Mouse (Mus musculus): ENCODE data around the gene Tmem200c. TPM values are rescaled to one million over a fixed set of nuclear protein-coding genes. Genes with fewer than 3 reads are reported as not detected.

Tmem200c gene
- polyA plus RNA-seq, 1 experiment from 2014 or later, result 1.3 TPM

DNA sequence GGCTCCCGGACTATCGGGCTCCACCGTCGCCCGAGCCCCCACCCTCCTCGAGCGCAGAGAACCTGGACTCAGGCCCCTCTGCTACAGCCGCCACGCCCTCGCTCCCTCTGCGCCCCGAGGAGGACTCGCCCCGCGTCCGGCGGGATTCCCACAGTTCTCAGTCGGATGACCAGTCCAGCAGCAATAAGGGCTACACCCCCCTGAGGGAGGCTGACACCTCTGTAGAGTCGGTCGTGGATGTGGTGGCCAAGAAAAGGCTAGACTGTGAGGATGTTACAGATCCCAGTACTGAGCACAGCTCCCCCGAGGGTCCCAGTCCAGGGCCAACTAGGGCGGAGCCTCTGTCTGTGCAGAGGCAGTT lies 15.4 kb downstream of the Tmem200c start:
- Histone ChIP-seq H3K9ac (ENCODE audit: low read length) (peak overlapping the region; percentile 30; the same call in 1 of the 2 replicates), H3K4me2 (ENCODE audit: low read depth, severe bottlenecking) (peak overlapping the region; percentile 97), H3K27ac (replicated peaks; ENCODE audit: low read depth, low read length) (no peak overlapping the region), H3K4me1 (ENCODE audit: control insufficient read depth, insufficient read depth, low read length) (peaks cover 15% of the 10 kb centered on the region), H3K4me3 (ENCODE audit: low read depth, low read length) (peak overlapping the region; percentile 51), H3K27me3 (ENCODE audit: control insufficient read depth, insufficient read depth, low read length) (peaks cover 40% of the 10 kb centered on the region), H3K9me3 (ENCODE audit: control insufficient read depth, low read length) (no peaks in the 10 kb centered on the region), H3K36me3 (ENCODE audit: control insufficient read depth, insufficient read depth, low read length) (no peaks in the 10 kb centered on the region)
- DNase-seq (ENCODE audit: low spot score), result no peak
- WGBS, result 4% methylated on average over 22 of the region's 22 CpGs
- peak; percentile 36 for ATAC-seq (ENCODE audit: insufficient number of reproducible peaks, low FRiP score, low TSS enrichment, low read depth)

GRCm38 (mm10) chr17:68845931-68846330 lies 19.5 kb downstream of the Tmem200c start:
- Histone ChIP-seq H3K4me2 (ENCODE audit: low read depth, severe bottlenecking) (no peak overlapping the region), H3K4me1 (ENCODE audit: control insufficient read depth, insufficient read depth, low read length) (peaks cover 9% of the 10 kb centered on the region; the same call in 1 of the 2 replicates), H3K27me3 (ENCODE audit: control insufficient read depth, insufficient read depth, low read length) (peaks cover 13% of the 10 kb centered on the region), H3K9me3 (ENCODE audit: control insufficient read depth, low read length) (no peaks in the 10 kb centered on the region), H3K27ac (replicated peaks; ENCODE audit: low read depth, low read length) (no peak overlapping the region), H3K9ac (ENCODE audit: low read length) (no peak overlapping the region), H3K36me3 (ENCODE audit: control insufficient read depth, insufficient read depth, low read length) (no peaks in the 10 kb centered on the region), H3K4me3 (ENCODE audit: low read depth, low read length) (no peak overlapping the region)
- no peak for DNase-seq (ENCODE audit: low spot score)
- 87% methylated on average over 5 of the region's 5 CpGs for WGBS
- ATAC-seq (ENCODE audit: insufficient number of reproducible peaks, low FRiP score, low TSS enrichment, low read depth), result no peak

- Histone ChIP-seq H3K4me1 (ENCODE audit: control insufficient read depth, insufficient read depth, low read length) (no peaks in the 10 kb centered on the region), H3K27me3 (ENCODE audit: control insufficient read depth, insufficient read depth, low read length) (no peaks in the 10 kb centered on the region), H3K9me3 (ENCODE audit: control insufficient read depth, low read length) (no peaks in the 10 kb centered on the region), H3K27ac (replicated peaks; ENCODE audit: low read depth, low read length) (no peak overlapping the region), H3K9ac (ENCODE audit: low read length) (no peak overlapping the region), H3K4me3 (ENCODE audit: low read depth, low read length) (no peak overlapping the region), H3K36me3 (ENCODE audit: control insufficient read depth, insufficient read depth, low read length) (no peaks in the 10 kb centered on the region), H3K4me2 (ENCODE audit: low read depth, severe bottlenecking) (no peak overlapping the region)
- DNase-seq (ENCODE audit: low spot score), result no peak
- ATAC-seq (ENCODE audit: insufficient number of reproducible peaks, low FRiP score, low TSS enrichment, low read depth), result no peak
- WGBS, result 78% methylated on average over 6 of the region's 6 CpGs
Measured at GRCm38 (mm10) chr17:68848739-68849138, 22.3 kb downstream of the Tmem200c start.

DNA sequence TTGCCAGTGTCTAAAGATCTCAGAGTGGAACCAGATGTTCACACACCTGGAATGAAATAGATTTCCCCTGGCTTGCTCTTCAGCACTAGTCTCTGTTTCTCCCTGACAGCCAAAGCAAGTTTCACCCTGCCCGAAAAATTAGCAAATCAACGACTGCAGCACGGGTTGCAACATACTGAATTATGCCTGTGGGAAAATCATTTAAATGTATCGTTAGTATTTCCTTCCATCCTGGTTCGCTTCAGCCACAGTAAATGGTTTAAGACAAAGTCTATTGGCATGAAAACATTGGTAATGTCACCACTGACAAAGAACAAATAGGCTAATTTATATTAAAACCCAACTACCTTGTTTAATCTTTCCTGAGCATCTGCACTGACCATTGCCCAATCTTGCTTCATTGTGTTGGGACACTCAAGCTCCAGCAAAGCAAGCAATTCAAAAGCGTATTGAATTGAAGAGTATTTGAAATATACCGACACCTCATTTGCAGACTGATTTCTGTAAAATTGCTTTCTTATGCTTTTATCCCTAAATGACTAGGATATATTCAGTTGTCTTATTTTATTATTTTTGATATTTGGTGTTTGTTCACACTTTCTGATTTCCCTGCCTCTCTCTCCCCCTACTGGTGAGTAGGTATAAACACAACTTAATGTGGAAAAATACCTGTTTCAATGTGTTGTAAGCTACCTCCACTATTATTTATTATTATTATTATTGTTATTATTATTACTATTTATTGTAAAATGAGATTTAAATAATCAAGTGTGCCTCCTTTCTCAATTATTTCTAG lies 25.9 kb downstream of the Tmem200c start:
- H3K27me3 ChIP-seq (ENCODE audit: control insufficient read depth, insufficient read depth, low read length), result no peaks in the 10 kb centered on the region
- no peaks in the 10 kb centered on the region for H3K4me1 ChIP-seq (ENCODE audit: control insufficient read depth, insufficient read depth, low read length)
- H3K36me3 ChIP-seq (ENCODE audit: control insufficient read depth, insufficient read depth, low read length), result no peaks in the 10 kb centered on the region
- no peaks in the 10 kb centered on the region for H3K9me3 ChIP-seq (ENCODE audit: control insufficient read depth, low read length)
- no peak for DNase-seq (ENCODE audit: low spot score)
- no peak overlapping the region for H3K4me3 ChIP-seq (ENCODE audit: low read depth, low read length)
- H3K4me2 ChIP-seq (ENCODE audit: low read depth, severe bottlenecking), result no peak overlapping the region
- ATAC-seq (ENCODE audit: insufficient number of reproducible peaks, low FRiP score, low TSS enrichment, low read depth), result no peak
- no peak overlapping the region for H3K27ac ChIP-seq (replicated peaks; ENCODE audit: low read depth, low read length)
- 74% methylated on average over 7 of the region's 7 CpGs for WGBS
- H3K9ac ChIP-seq (ENCODE audit: low read length), result no peak overlapping the region

- Histone ChIP-seq H3K4me1 (ENCODE audit: control insufficient read depth, insufficient read depth, low read length) (no peaks in the 10 kb centered on the region), H3K27ac (replicated peaks; ENCODE audit: low read depth, low read length) (no peak overlapping the region), H3K27me3 (ENCODE audit: control insufficient read depth, insufficient read depth, low read length) (no peaks in the 10 kb centered on the region), H3K4me3 (ENCODE audit: low read depth, low read length) (no peak overlapping the region), H3K36me3 (ENCODE audit: control insufficient read depth, insufficient read depth, low read length) (no peaks in the 10 kb centered on the region), H3K9ac (ENCODE audit: low read length) (no peak overlapping the region), H3K9me3 (ENCODE audit: control insufficient read depth, low read length) (no peaks in the 10 kb centered on the region), H3K4me2 (ENCODE audit: low read depth, severe bottlenecking) (no peak overlapping the region)
- WGBS, result 90% methylated on average over 3 of the region's 3 CpGs
- ATAC-seq (ENCODE audit: insufficient number of reproducible peaks, low FRiP score, low TSS enrichment, low read depth) (no peak), DNase-seq (ENCODE audit: low spot score) (no peak)
Measured at GRCm38 (mm10) chr17:68864175-68864574, 37.8 kb downstream of the Tmem200c start.

GRCm38 (mm10) chr17:68868439-68868838 lies 42.0 kb downstream of the Tmem200c start:
- no peaks in the 10 kb centered on the region for H3K36me3 ChIP-seq (ENCODE audit: control insufficient read depth, insufficient read depth, low read length)
- no peaks in the 10 kb centered on the region for H3K27me3 ChIP-seq (ENCODE audit: control insufficient read depth, insufficient read depth, low read length)
- no peaks in the 10 kb centered on the region for H3K9me3 ChIP-seq (ENCODE audit: control insufficient read depth, low read length)
- DNase-seq (ENCODE audit: low spot score) (no peak), ATAC-seq (ENCODE audit: insufficient number of reproducible peaks, low FRiP score, low TSS enrichment, low read depth) (no peak)
- H3K4me3 ChIP-seq (ENCODE audit: low read depth, low read length), result no peak overlapping the region
- no peak overlapping the region for H3K9ac ChIP-seq (ENCODE audit: low read length)
- H3K4me1 ChIP-seq (ENCODE audit: control insufficient read depth, insufficient read depth, low read length), result no peaks in the 10 kb centered on the region
- H3K4me2 ChIP-seq (ENCODE audit: low read depth, severe bottlenecking), result no peak overlapping the region
- H3K27ac ChIP-seq (replicated peaks; ENCODE audit: low read depth, low read length), result no peak overlapping the region

GRCm38 (mm10) chr17:68874021-68874420 lies 47.6 kb downstream of the Tmem200c start:
- Histone ChIP-seq H3K27ac (replicated peaks; ENCODE audit: low read depth, low read length) (no peak overlapping the region), H3K9ac (ENCODE audit: low read length) (no peak overlapping the region), H3K9me3 (ENCODE audit: control insufficient read depth, low read length) (no peaks in the 10 kb centered on the region), H3K36me3 (ENCODE audit: control insufficient read depth, insufficient read depth, low read length) (no peaks in the 10 kb centered on the region), H3K4me1 (ENCODE audit: control insufficient read depth, insufficient read depth, low read length) (no peaks in the 10 kb centered on the region), H3K4me3 (ENCODE audit: low read depth, low read length) (no peak overlapping the region), H3K4me2 (ENCODE audit: low read depth, severe bottlenecking) (no peak overlapping the region), H3K27me3 (ENCODE audit: control insufficient read depth, insufficient read depth, low read length) (no peaks in the 10 kb centered on the region)
- 76% methylated on average over 8 of the region's 8 CpGs for WGBS
- ATAC-seq (ENCODE audit: insufficient number of reproducible peaks, low FRiP score, low TSS enrichment, low read depth) (no peak), DNase-seq (ENCODE audit: low spot score) (no peak)

GRCm38 (mm10) chr17:68875251-68875650 lies 48.8 kb downstream of the Tmem200c start:
- Histone ChIP-seq H3K9ac (ENCODE audit: low read length) (no peak overlapping the region), H3K4me1 (ENCODE audit: control insufficient read depth, insufficient read depth, low read length) (no peaks in the 10 kb centered on the region), H3K4me3 (ENCODE audit: low read depth, low read length) (no peak overlapping the region), H3K4me2 (ENCODE audit: low read depth, severe bottlenecking) (no peak overlapping the region), H3K27ac (replicated peaks; ENCODE audit: low read depth, low read length) (no peak overlapping the region), H3K9me3 (ENCODE audit: control insufficient read depth, low read length) (no peaks in the 10 kb centered on the region), H3K27me3 (ENCODE audit: control insufficient read depth, insufficient read depth, low read length) (no peaks in the 10 kb centered on the region), H3K36me3 (ENCODE audit: control insufficient read depth, insufficient read depth, low read length) (no peaks in the 10 kb centered on the region)
- ATAC-seq (ENCODE audit: insufficient number of reproducible peaks, low FRiP score, low TSS enrichment, low read depth) (no peak), DNase-seq (ENCODE audit: low spot score) (no peak)
- WGBS, result 77% methylated on average over 5 of the region's 5 CpGs
